Mouse (Mus musculus) liver, embryonic 16.5 days (tissue): Measurements from ENCODE around the gene Cant1. TPM values are rescaled to one million over a fixed set of nuclear protein-coding genes. Genes with fewer than 3 reads are reported as not detected.

Source experiments
- ATAC-seq: fragments of 200-750 bp; cut with Nextera tagmentation; 2 replicates; pipeline ENCODE4 v1.8.0; 2017; ENCODE audit warnings: low read depth, mild to moderate bottlenecking, moderate number of reproducible peaks, moderate library complexity
- H3K27ac ChIP-seq: fragments of 300-500 bp; sonication (generic); 2 replicates; pipeline ENCODE4 v1.5.1; 2014; ENCODE audit warnings: mild to moderate bottlenecking, low read length
- H3K27me3 ChIP-seq: fragments of 300-500 bp; sonication (generic); 2 replicates; pipeline ENCODE4 v1.6.1; 2014; ENCODE audit warnings: low read depth, low read length, mixed read lengths; ENCODE audit not compliant: control insufficient read depth, insufficient read depth
- H3K36me3 ChIP-seq: fragments of 300-500 bp; sonication (generic); 2 replicates; pipeline ENCODE4 v1.6.1; 2014; ENCODE audit warnings: mild to moderate bottlenecking; ENCODE audit not compliant: control insufficient read depth, insufficient read depth
- H3K4me1 ChIP-seq: fragments of 300-500 bp; sonication (generic); 2 replicates; pipeline ENCODE4 v1.6.1; 2014; ENCODE audit warnings: low read depth, low read length, mixed read lengths; ENCODE audit not compliant: control insufficient read depth
- H3K4me2 ChIP-seq: fragments of 300-500 bp; sonication (generic); 2 replicates; pipeline ENCODE4 v1.6.1; 2014; ENCODE audit warnings: low read depth, low read length, mixed read lengths
- H3K4me3 ChIP-seq: fragments of 300-500 bp; sonication (generic); 2 replicates; pipeline ENCODE4 v1.5.1; 2014; ENCODE audit warnings: low read depth, mild to moderate bottlenecking, low read length
- H3K9ac ChIP-seq: fragments of 300-500 bp; sonication (generic); 2 replicates; pipeline ENCODE4 v1.6.1; 2014; ENCODE audit warnings: low read depth, low read length
- H3K9me3 ChIP-seq: fragments of 300-500 bp; sonication (generic); replicated peaks from 2 replicates; pipeline ENCODE4 v1.6.1; 2016; ENCODE audit warnings: low read length; ENCODE audit not compliant: control insufficient read depth
- WGBS: fragments of 180-500 bp; shearing (Covaris S2); extraction: QIAGEN DNeasy Blood & Tissue Kit; methylation state at CpG from one replicate; pipeline ENCODE4 v1.1.7; 2014; ENCODE audit not compliant: insufficient replicate concordance; 5-methylcytosine and 5-hydroxymethylcytosine counted together
- polyA plus RNA-seq: library from polyadenylated mRNA; unstranded; fragments of >200 nt; fragmentation: Nextera tagmentation; extraction: Ambion mirVana; gene quantifications from 2 replicates; pipeline ENCODE4 v1.2.1, GENCODE M21; 2015

Gene Cant1
- polyA plus RNA-seq, 1 experiment from 2014 or later = 8.2 TPM

- no peak overlapping the region for H3K9ac ChIP-seq
- WGBS = 74% methylated on average over 6 of the region's 6 CpGs
- H3K36me3 ChIP-seq = peaks cover 3% of the 10 kb centered on the region; the same call in 1 of the 2 replicates
- no peak for ATAC-seq
- no peak overlapping the region for H3K27ac ChIP-seq
- no peak overlapping the region for H3K4me2 ChIP-seq
- H3K4me1 ChIP-seq = peaks cover 15% of the 10 kb centered on the region
- no peaks in the 10 kb centered on the region for H3K9me3 ChIP-seq
- H3K27me3 ChIP-seq = no peaks in the 10 kb centered on the region
- H3K4me3 ChIP-seq = no peak overlapping the region
Measured at GRCm38 (mm10) chr11:118403951-118404899, 14.7 kb downstream of the Cant1 start.

- no peak overlapping the region for H3K9ac ChIP-seq
- no peak overlapping the region for H3K4me3 ChIP-seq
- H3K4me2 ChIP-seq = no peak overlapping the region
- peaks cover 15% of the 10 kb centered on the region for H3K4me1 ChIP-seq
- WGBS = 71% methylated on average over 2 of the region's 2 CpGs
- H3K27me3 ChIP-seq = no peaks in the 10 kb centered on the region
- no peaks in the 10 kb centered on the region for H3K9me3 ChIP-seq
- peaks cover 3% of the 10 kb centered on the region; the same call in 1 of the 2 replicates for H3K36me3 ChIP-seq
- H3K27ac ChIP-seq = no peak overlapping the region
- no peak for ATAC-seq
Measured at GRCm38 (mm10) chr11:118403183-118403582, 15.7 kb downstream of the Cant1 start.

GRCm38 (mm10) chr11:118401760-118402280 is 17.1 kb downstream of the Cant1 start, which contains the start of gene Lgals3bp:
TSS of gene Lgals3bp (minus strand) at chr11:118402092.
- Histone ChIP-seq H3K9me3 (no peaks in the 10 kb centered on the region), H3K36me3 (no peaks in the 10 kb centered on the region), H3K9ac (peak within 1 kb of the TSS; percentile 25; the same call in 1 of the 2 replicates), H3K27me3 (no peaks in the 10 kb centered on the region), H3K27ac (peak within 1 kb of the TSS; percentile 81), H3K4me3 (peak within 1 kb of the TSS; percentile 30), H3K4me2 (peak within 1 kb of the TSS; percentile 51), H3K4me1 (peaks cover 15% of the 10 kb centered on the region)
- 35% methylated on average over 7 of the region's 7 CpGs for WGBS
- ATAC-seq = peak; percentile 86

- H3K27ac ChIP-seq = peak overlapping the region; percentile 41
- ATAC-seq = no peak
Measured at GRCm38 (mm10) chr11:118401195-118401594, 17.7 kb downstream of the Cant1 start.

GRCm38 (mm10) chr11:118400566-118400936 is 18.3 kb downstream of the Cant1 start:
- Histone ChIP-seq H3K36me3 (peaks cover 10% of the 10 kb centered on the region), H3K27me3 (no peaks in the 10 kb centered on the region), H3K4me1 (peaks cover 15% of the 10 kb centered on the region), H3K4me2 (peak overlapping the region; percentile 51), H3K4me3 (peak overlapping the region; percentile 30), H3K9me3 (no peaks in the 10 kb centered on the region), H3K27ac (no peak overlapping the region), H3K9ac (no peak overlapping the region)
- no peak for ATAC-seq
- WGBS = 14% methylated on average over 6 of the region's 6 CpGs

More at GRCm38 (mm10) chr11:118401195-118401594, 17.7 kb downstream of the Cant1 start:
- Histone ChIP-seq H3K4me1 (peaks cover 15% of the 10 kb centered on the region), H3K4me2 (peak overlapping the region; percentile 51), H3K27me3 (no peaks in the 10 kb centered on the region), H3K4me3 (peak overlapping the region; percentile 30), H3K9me3 (no peaks in the 10 kb centered on the region), H3K36me3 (peaks cover 4% of the 10 kb centered on the region), H3K9ac (peak overlapping the region; percentile 25; the same call in 1 of the 2 replicates)
- WGBS = 50% methylated on average over 4 of the region's 4 CpGs

GRCm38 (mm10) chr11:118399891-118400565 is 18.9 kb downstream of the Cant1 start:
- ATAC-seq = 0 out of 2 replicates have a peak, but pooled peaks have one; percentile 3
- Histone ChIP-seq H3K27ac (no peak overlapping the region), H3K4me3 (no peak overlapping the region), H3K9ac (no peak overlapping the region), H3K4me2 (peak overlapping the region; percentile 51), H3K9me3 (no peaks in the 10 kb centered on the region), H3K36me3 (peaks cover 10% of the 10 kb centered on the region), H3K4me1 (peaks cover 15% of the 10 kb centered on the region), H3K27me3 (no peaks in the 10 kb centered on the region)
- WGBS = 15% methylated on average over 5 of the region's 5 CpGs

- no peaks in the 10 kb centered on the region for H3K9me3 ChIP-seq
- H3K27ac ChIP-seq = no peak overlapping the region
- ATAC-seq = no peak
- H3K4me3 ChIP-seq = no peak overlapping the region
- H3K4me1 ChIP-seq = peaks cover 15% of the 10 kb centered on the region
- no peaks in the 10 kb centered on the region for H3K27me3 ChIP-seq
- no peak overlapping the region for H3K4me2 ChIP-seq
- no peak overlapping the region for H3K9ac ChIP-seq
- WGBS = 79% methylated on average over 26 of the region's 26 CpGs
- peaks cover 10% of the 10 kb centered on the region for H3K36me3 ChIP-seq
Measured at GRCm38 (mm10) chr11:118397806-118398530, 20.9 kb downstream of the Cant1 start.

- Histone ChIP-seq H3K9me3 (no peaks in the 10 kb centered on the region), H3K4me3 (no peak overlapping the region), H3K36me3 (peaks cover 10% of the 10 kb centered on the region), H3K27me3 (no peaks in the 10 kb centered on the region), H3K27ac (no peak overlapping the region), H3K4me2 (no peak overlapping the region), H3K9ac (no peak overlapping the region), H3K4me1 (peaks cover under 1% of the 10 kb centered on the region; the same call in 1 of the 2 replicates)
- no peak for ATAC-seq
- 61% methylated on average over 6 of the region's 6 CpGs for WGBS
Measured at GRCm38 (mm10) chr11:118394538-118394937, 24.3 kb downstream of the Cant1 start.
